In the genomic region with DNA sequence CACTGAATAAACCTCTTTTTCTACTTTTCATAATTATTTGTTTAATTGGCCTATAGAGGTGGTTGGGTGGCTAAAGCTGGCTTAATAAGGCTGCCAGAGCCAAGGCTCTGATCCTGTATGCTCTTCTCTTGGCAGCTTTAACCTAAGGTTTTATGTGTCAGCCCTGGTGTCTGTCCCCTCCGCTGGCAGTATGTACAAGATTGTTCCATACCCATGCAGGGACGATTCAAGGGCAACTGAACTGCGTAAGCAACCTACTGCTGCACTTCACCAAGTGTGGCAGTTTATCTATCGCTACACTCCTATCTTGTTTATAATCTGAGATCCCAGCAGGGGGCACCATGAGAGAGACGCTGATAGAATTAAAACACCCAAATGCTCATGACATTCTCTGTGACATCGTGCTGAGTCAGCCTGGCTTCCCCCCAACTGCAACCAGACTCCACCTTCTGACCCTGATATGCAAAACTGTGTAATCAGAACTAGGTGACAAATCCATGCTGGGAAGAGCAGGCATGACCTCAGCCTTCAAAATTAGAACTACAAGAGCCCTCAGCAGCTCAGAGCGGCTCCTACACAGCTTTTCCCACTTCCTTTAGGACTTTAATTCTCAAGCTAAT, we compare ENCODE assay signal across 8 mouse cellular contexts. TPM values are rescaled to one million over a fixed set of nuclear protein-coding genes. Genes with fewer than 3 reads are reported as not detected.
DNase-seq lines count a peak whose midpoint lies in the region; ATAC-seq and TF ChIP-seq lines count a peak whose summit lies in the region.

No protein-coding gene starts in this region.

- H3K27me3 ChIP-seq in forebrain, embryonic 14.5 days (replicated peaks; ENCODE audit: control insufficient read depth, insufficient read depth, low read length), result no peaks in the 10 kb centered on the region
- no peaks in the 10 kb centered on the region for H3K27me3 ChIP-seq in forebrain, embryonic 12.5 days
- H3K27me3 ChIP-seq in C2C12 (ENCODE audit: control insufficient read depth, insufficient read depth, insufficient read length) (no peaks in the 10 kb centered on the region), myocyte (ENCODE audit: control insufficient read depth, insufficient read depth, insufficient read length) (no peaks in the 10 kb centered on the region)

- H3ac ChIP-seq in C2C12 (ENCODE audit: control insufficient read depth, insufficient read length, low read depth) (no peak overlapping the region), myocyte (ENCODE audit: control insufficient read depth, insufficient read length) (no peak overlapping the region)

- WGBS in forebrain, embryonic 14.5 days, result 74% methylated on average over 7 of the region's 7 CpGs
- WGBS in forebrain, embryonic 12.5 days, result 68% methylated on average over 7 of the region's 7 CpGs

- no peak overlapping the region for H3K9ac ChIP-seq in forebrain, embryonic 14.5 days (ENCODE audit: low read length)
- H3K9ac ChIP-seq in forebrain, embryonic 12.5 days, result no peak overlapping the region

- DNase-seq in forebrain, embryonic 14.5 days (ENCODE audit: low spot score), result peak; percentile 44
- DNase-seq in heart, adult 8-10 months (ENCODE audit: low spot score), result peak; percentile 74
- peak; percentile 8 to 63 for DNase-seq in layer of hippocampus, adult 18-20 months (ENCODE audit: low spot score in 2 of 2)

- no peak overlapping the region for H3K4me2 ChIP-seq in forebrain, embryonic 14.5 days (ENCODE audit: low read length)
- H3K4me2 ChIP-seq in forebrain, embryonic 12.5 days, result no peak overlapping the region
- peak overlapping the region; percentile 43 for H3K4me2 ChIP-seq in myocyte (ENCODE audit: low read depth)

- peaks cover 65% of the 10 kb centered on the region for H3K79me3 ChIP-seq in C2C12 (ENCODE audit: low read depth)

- no peak for ATAC-seq in forebrain, embryonic 14.5 days
- no peak for ATAC-seq in forebrain, embryonic 12.5 days (ENCODE audit: low FRiP score)
- ATAC-seq in cerebellum, adult (ENCODE audit: insufficient number of reproducible peaks, low FRiP score, low TSS enrichment), result 0 out of 2 replicates have a peak, but pooled peaks have one; percentile 36
- ATAC-seq in monocyte, adult 5-6 weeks (replicated peaks; ENCODE audit: insufficient number of reproducible peaks, low FRiP score, low TSS enrichment, poor library complexity, severe bottlenecking), result no peak

- no peaks in the 10 kb centered on the region for H3K4me1 ChIP-seq in forebrain, embryonic 14.5 days (ENCODE audit: control insufficient read depth, insufficient read depth, low read length)
- H3K4me1 ChIP-seq in forebrain, embryonic 12.5 days, result peaks cover 13% of the 10 kb centered on the region; the same call in 1 of the 2 replicates

- H3K27ac ChIP-seq in forebrain, embryonic 14.5 days (ENCODE audit: low read depth, low read length), result no peak overlapping the region
- no peak overlapping the region for H3K27ac ChIP-seq in forebrain, embryonic 12.5 days

- H3K79me2 ChIP-seq in C2C12 (ENCODE audit: control insufficient read depth, insufficient read depth) (peaks cover 92% of the 10 kb centered on the region), myocyte (ENCODE audit: control insufficient read depth, insufficient read depth) (peaks cover 58% of the 10 kb centered on the region)

- no peak for TF ChIP-seq CTCF in C2C12 (IDR thresholded peaks at IDR 0.05; ENCODE audit: control insufficient read depth, insufficient read depth, insufficient read length)

- no peak for TF ChIP-seq POLR2A in myocyte (IDR thresholded peaks at IDR 0.05; ENCODE audit: insufficient read length, low read depth)

- H3K9me3 ChIP-seq in forebrain, embryonic 14.5 days (replicated peaks; ENCODE audit: control insufficient read depth, low read length), result no peaks in the 10 kb centered on the region
- H3K9me3 ChIP-seq in forebrain, embryonic 12.5 days, result no peaks in the 10 kb centered on the region

- H3K36me3 ChIP-seq in forebrain, embryonic 14.5 days (ENCODE audit: control insufficient read depth, insufficient read depth, low read length), result no peaks in the 10 kb centered on the region
- H3K36me3 ChIP-seq in forebrain, embryonic 12.5 days (replicated peaks), result no peaks in the 10 kb centered on the region
- H3K36me3 ChIP-seq in C2C12 (ENCODE audit: control insufficient read depth, insufficient read depth), result no peaks in the 10 kb centered on the region
- H3K36me3 ChIP-seq in myocyte (ENCODE audit: control insufficient read depth, insufficient read depth), result no peaks in the 10 kb centered on the region

- no peak overlapping the region for H3K4me3 ChIP-seq in forebrain, embryonic 14.5 days (ENCODE audit: low read depth, low read length)
- no peak overlapping the region for H3K4me3 ChIP-seq in forebrain, embryonic 12.5 days (replicated peaks)
- H3K4me3 ChIP-seq in C2C12 (ENCODE audit: insufficient read depth, poor library complexity, severe bottlenecking), result no peak overlapping the region
- no peak overlapping the region for H3K4me3 ChIP-seq in myocyte

TF ChIP-seq in C2C12, 6 proteins besides CTCF, POLR2A, EP300 and RAD21:
- TF ChIP-seq MYOD1 (IDR thresholded peaks at IDR 0.05; ENCODE audit: control insufficient read depth, insufficient read length, low read depth) (no peak), USF1 (IDR thresholded peaks at IDR 0.05; ENCODE audit: low read depth) (no peak), CEBPB (IDR thresholded peaks at IDR 0.05; ENCODE audit: low read depth) (no peak), FOSL1 (IDR thresholded peaks at IDR 0.05; ENCODE audit: insufficient read depth, low read length, poor library complexity, severe bottlenecking) (peak; percentile 72)
TF ChIP-seq in C2C12: peak in this region for 1.

TF ChIP-seq in myocyte, 11 proteins besides CTCF, POLR2A, EP300 and RAD21:
- no peak for TF ChIP-seq MYOG (IDR thresholded peaks at IDR 0.05; ENCODE audit: control insufficient read depth in 1 of 3, insufficient read depth in 1 of 3, insufficient read length in 2 of 3, low read depth in 2 of 3)
- TF ChIP-seq CEBPB (IDR thresholded peaks at IDR 0.05; ENCODE audit: insufficient read depth, poor library complexity, severe bottlenecking), result peak; percentile 60; the same call in 1 of the 2 replicates
TF ChIP-seq in myocyte: peak in this region for 1.

RNA-seq across cellular contexts. Expression of gene Igf2bp2, which starts 55.1 kb away (rescaled TPM):
- 23.9 and 25.1 TPM in 2 replicates for polyA plus RNA-seq in forebrain, embryonic 14.5 days (2014; fragmentation: Nextera tagmentation; extraction: Ambion mirVana)
- 102 and 106 TPM in 2 replicates for polyA plus RNA-seq in forebrain, embryonic 12.5 days (2016; fragmentation: Nextera tagmentation; extraction: Ambion mirVana)
- polyA plus RNA-seq in C2C12 (2012; fragmentation: generic; extraction: Trizol) (24.3 TPM), myocyte (2012; fragmentation: generic; extraction: Trizol) (12.2 TPM)
- total RNA-seq in heart, adult 8-10 months (2022), result 1 to 10 TPM; 3.6 to 4.4 (median 3.9) TPM
- total RNA-seq in layer of hippocampus, adult 18-20 months (2021), result under 1 TPM; 0.22 to 0.86 TPM
- 0.10 TPM in 1 of 3 replicates, not detected in the others for total RNA-seq in monocyte, adult 5-6 weeks (2017)
